Mouse (Mus musculus) B cell, adult 2 months (primary cell): ENCODE measurements around the gene Supt3.

ENCODE experiments used
- DNase-seq, 2 experiments: peaks; one replicate each; pipeline ENCODE4 v3.0.0; 2022

The Supt3 gene

DNA sequence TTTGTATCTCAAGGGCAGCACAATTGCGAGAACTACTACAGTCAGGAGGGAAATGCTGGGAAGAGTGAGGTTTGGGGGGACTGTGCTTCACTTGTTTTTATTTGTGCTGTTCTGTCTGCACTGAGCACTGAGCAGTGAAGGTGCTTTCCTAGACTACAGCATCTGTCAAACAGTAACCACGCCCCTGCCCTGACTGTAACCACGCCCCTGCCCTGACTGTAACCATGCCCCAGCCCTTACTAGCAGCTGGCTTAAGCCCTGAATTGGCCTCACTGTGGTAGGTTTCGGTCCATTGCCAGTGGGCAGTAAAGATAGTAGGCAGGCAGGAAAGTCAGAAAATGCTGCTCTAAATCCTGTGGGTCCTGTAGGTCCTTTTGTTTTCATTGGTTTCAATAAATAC is 196.5 kb downstream of the Supt3 start:
- DNase-seq = peak; percentile 12 to 25

- no peak for DNase-seq
These were observed 200.7 kb downstream of the Supt3 start for GRCm38 (mm10) chr17:44977690-44978089.

- no peak for DNase-seq
These were observed 211.0 kb downstream of the Supt3 start for GRCm38 (mm10) chr17:44987964-44988363.

GRCm38 (mm10) chr17:45003311-45003710 is 226.4 kb downstream of the Supt3 start:
- no peak for DNase-seq

- DNase-seq = no peak
These were observed 227.7 kb downstream of the Supt3 start for GRCm38 (mm10) chr17:45004477-45005170.

- DNase-seq = no peak
These were observed 230.5 kb downstream of the Supt3 start for GRCm38 (mm10) chr17:45007461-45007860.

DNA sequence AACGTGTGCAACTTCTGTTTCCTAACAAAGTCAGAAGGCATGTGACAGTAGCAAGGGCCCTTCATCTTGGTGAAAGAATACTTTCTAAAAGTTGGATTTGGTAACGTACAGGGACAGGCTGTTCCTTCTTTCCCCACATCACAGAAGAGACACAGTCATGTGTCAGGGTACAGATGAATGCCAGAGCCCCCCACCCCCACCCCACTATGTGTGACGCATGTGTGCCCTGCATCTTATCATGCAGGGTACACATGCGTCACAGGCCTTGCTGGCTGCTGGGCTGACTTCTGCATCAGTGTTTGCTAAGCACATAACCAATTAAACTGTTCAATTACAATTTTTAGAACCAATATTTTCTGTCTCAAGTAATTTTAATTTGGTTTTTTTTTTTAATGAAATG is 231.7 kb downstream of the Supt3 start:
- DNase-seq = no peak

DNA sequence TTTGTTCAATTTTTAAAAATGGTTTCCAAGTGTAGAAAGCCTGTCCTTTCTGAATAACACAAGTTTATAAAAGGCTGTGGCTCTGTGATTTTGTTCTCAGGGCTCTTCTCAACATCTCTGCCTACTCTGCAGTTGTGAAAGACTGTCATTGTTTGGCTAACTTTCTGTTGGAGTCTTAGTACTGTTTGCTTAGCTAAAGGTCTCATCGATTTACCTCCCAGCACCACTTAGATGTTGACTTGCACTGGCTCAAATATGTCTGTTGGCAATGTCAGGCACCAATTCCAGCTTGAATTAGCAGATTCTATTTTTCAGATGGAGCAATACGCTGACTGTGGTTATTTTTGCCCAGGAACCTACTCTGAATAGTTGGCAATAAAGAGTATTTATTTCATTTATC is 233.5 kb downstream of the Supt3 start:
- DNase-seq = no peak

- no peak for DNase-seq
These were observed 239.8 kb downstream of the Supt3 start for GRCm38 (mm10) chr17:45016746-45017145.

- DNase-seq = no peak
These were observed 243.4 kb downstream of the Supt3 start for GRCm38 (mm10) chr17:45020155-45020930.

- DNase-seq = no peak
These were observed 251.5 kb downstream of the Supt3 start for GRCm38 (mm10) chr17:45028441-45028840.

DNA sequence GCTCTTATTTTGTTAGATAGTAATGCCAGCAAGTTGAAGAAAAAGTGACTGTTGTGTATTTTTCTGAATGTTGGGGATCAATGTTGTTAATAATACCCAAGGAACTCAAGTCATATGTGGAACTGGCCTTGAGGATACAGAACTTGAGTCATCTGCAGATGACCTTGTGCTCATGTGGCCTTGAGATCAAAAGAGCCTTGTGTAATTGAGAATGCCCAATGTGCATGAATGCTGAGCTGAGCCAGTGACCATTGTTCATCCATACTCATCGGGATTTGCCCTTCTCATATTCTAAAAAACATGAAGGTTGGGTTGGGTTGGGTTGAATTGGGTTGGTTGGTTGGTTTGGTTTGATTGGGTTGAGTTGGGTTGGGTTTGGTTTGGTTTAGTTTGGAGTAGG is 252.2 kb downstream of the Supt3 start:
- no peak for DNase-seq

DNA sequence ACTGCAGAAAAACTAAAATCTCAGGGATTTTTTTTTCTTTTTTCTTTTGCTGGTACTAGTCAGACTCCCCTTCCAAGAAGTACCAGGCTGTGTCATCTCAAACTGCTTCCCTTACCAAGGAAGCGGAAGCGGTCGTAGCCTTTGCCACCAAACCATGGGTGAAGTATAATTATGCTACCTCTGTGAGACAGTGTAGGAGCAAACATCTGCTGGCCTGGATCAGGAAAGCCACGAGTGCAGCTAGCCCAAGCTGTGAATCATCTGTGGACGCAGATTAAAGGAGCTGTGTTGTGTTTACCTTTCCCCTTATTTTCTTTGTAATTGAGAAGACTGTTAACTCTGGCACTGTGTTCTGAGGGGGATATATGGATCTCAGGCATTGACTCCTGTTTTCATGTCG is 255.3 kb downstream of the Supt3 start:
- no peak for DNase-seq

DNA sequence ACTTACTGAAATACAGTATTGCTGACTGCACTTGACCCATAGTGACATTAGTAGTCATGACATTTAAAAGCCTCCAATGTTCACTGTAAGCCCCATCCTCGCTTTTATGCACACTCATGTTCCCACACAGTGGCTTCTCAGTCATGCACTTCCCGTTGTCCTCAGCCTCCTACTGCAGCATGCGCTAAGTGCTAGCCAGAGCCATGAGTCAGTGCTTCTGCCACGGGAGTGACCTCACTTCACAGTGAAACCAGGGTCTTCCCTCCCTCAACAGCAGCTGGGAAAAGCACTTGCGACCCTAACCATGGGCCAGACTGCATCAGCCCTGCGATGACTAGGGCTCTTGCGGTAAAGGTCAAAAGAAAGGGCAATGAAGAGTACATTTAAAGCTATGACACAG is 256.7 kb downstream of the Supt3 start:
- no peak for DNase-seq

DNA sequence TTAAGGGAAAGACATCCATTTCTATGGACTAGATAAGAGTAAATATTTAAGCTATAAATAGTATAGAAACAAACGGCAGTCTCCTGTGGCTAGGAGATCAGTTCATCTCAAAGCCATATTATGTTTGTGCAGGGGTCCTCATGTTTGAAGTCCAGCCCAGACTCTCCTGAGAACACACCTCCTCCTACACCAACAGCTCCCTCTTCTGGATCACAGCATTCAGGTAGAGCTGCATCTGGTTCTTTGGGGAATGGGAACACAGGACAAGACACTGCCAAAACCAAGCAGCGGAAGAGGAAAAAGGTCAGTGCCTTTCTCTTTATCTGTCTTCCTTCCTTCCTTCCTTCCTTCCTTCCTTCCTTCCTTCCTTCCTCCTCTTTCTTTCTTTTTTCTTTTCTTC is 264.1 kb downstream of the Supt3 start:
- no peak for DNase-seq

GRCm38 (mm10) chr17:45045804-45046203 is 268.9 kb downstream of the Supt3 start:
- DNase-seq = peak; percentile 28 to 45

DNA sequence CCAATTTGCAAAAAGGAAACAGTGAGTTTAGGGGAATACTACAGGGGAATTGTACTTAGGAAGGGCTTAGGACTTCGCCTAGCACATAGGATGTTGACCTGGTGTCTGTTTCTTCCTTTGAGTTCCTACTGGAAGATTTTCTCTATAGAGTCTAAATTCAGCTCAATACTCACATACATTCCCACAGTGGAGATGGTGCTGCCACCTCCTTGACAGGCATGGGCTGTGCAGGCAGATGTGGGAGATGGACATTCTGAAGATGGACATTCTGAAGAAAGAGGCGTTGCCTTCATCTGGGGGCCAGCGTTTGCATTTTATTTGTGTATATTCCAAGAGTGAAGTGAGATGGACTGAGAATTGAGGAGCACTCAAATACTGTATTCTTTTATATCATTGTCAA is 269.6 kb downstream of the Supt3 start:
- no peak for DNase-seq

GRCm38 (mm10) chr17:45047236-45047635 is 270.3 kb downstream of the Supt3 start:
- no peak for DNase-seq

GRCm38 (mm10) chr17:45051971-45052370 is 275.0 kb downstream of the Supt3 start:
- DNase-seq = no peak

- no peak for DNase-seq
These were observed 276.4 kb downstream of the Supt3 start for GRCm38 (mm10) chr17:45053371-45053770.

DNA sequence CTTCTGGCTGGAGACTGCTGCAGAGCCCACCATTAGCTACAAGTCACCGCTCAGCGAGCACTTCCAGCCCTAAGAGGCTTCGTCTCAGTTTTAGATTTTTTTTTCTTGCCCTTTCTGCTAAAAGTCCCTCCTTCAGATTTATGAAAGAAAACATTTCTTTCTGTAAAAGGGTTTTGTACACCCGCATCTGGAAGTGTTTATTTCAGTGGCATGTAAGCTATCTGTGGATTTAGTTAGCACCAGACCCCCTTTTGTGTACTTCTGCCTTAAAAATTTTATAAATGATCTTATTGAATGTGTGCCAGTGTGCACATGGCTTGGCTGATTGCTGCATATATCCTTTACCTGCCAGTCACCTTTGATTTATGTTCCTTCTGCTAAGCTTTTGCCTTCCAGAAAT is 277.6 kb downstream of the Supt3 start:
- DNase-seq = no peak

DNA sequence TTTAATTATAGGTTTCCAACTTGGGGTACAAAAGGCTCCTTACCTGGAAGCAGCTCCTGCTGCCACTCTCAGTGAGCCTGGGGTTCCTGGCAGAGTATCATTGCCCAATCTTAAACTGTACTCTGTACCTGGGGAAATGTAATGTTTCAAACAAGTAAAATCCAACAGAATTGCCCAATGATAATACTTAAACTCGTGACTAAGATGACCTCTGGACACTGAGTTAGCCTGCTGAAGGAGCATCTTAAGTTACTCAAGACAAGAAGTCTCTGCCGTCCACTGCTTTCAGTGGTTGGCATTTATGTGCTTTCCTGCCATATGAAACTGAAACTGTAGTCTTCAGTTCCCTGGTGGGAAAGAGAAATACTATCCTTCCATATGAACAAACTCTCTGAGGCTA is 279.9 kb downstream of the Supt3 start:
- DNase-seq = no peak

DNA sequence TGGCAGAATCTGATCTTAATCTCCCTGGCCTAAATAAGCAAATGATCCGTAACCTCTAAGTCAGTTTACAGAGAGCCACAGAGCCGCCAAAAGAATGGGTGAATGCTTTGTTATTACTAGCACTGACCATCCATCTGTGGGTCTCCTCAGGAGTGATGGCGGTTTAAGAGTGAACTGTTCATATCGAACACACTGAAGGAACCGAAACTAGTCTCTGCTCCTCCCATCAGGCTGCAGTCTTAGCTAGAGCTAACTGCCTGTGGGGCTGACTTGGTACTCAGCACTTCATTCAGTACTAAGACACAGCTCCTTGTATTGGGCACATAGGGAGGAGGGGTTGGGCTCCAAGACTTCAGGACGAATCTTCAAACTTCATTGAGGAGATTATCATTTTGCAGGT is 280.8 kb downstream of the Supt3 start:
- no peak for DNase-seq

- DNase-seq = no peak
These were observed 281.8 kb downstream of the Supt3 start for GRCm38 (mm10) chr17:45058566-45059363.
